Mouse (Mus musculus) heart, postnatal 0 days (tissue): ENCODE measurements around the gene Degs1. TPM values are rescaled to one million over a fixed set of nuclear protein-coding genes. Genes with fewer than 3 reads are reported as not detected.
A peak's percentile ranks its signal among the peaks of the same experiment; 100 is the strongest.

ENCODE experiments used
- ATAC-seq: fragments of 200-750 bp; cut with Nextera tagmentation; 2 replicates; pipeline ENCODE4 v1.8.0; 2017; ENCODE audit warnings: low read depth, moderate number of reproducible peaks, moderate library complexity; ENCODE audit not compliant: insufficient read depth
- DNase-seq: peaks from one replicate; pipeline ENCODE4 v3.0.0-alpha.2; 2016; ENCODE audit warnings: low spot score
- H3K27ac ChIP-seq: fragments of 300-500 bp; sonication (generic); 2 replicates; pipeline ENCODE4 v1.5.1; 2014; ENCODE audit warnings: low read depth, mild to moderate bottlenecking
- H3K27me3 ChIP-seq: fragments of 300-500 bp; sonication (generic); 2 replicates; pipeline ENCODE4 v1.6.1; 2014; ENCODE audit warnings: low read length, mixed read lengths; ENCODE audit not compliant: control insufficient read depth, insufficient read depth
- H3K36me3 ChIP-seq: fragments of 300-500 bp; sonication (generic); replicated peaks from 2 replicates; pipeline ENCODE4 v1.6.1; 2014; ENCODE audit warnings: low read length, mixed read lengths; ENCODE audit not compliant: control insufficient read depth, insufficient read depth
- H3K4me1 ChIP-seq: fragments of 300-500 bp; sonication (generic); 2 replicates; pipeline ENCODE4 v1.6.1; 2014; ENCODE audit warnings: antibody characterized with exemption; ENCODE audit not compliant: control insufficient read depth, insufficient read depth
- H3K4me2 ChIP-seq: fragments of 300-500 bp; sonication (generic); 2 replicates; pipeline ENCODE4 v1.6.1; 2014; ENCODE audit warnings: low read depth, mild to moderate bottlenecking, low read length, moderate library complexity
- H3K4me3 ChIP-seq: fragments of 300-500 bp; sonication (generic); 2 replicates; pipeline ENCODE4 v1.5.1; 2014; ENCODE audit warnings: low read depth, low read length
- H3K9ac ChIP-seq: fragments of 300-500 bp; sonication (generic); replicated peaks from 2 replicates; pipeline ENCODE4 v1.6.1; 2014; ENCODE audit warnings: low read depth, low read length, mixed read lengths
- H3K9me3 ChIP-seq: fragments of 300-500 bp; sonication (generic); replicated peaks from 2 replicates; pipeline ENCODE4 v1.6.1; 2016; ENCODE audit warnings: low read length; ENCODE audit not compliant: control insufficient read depth
- CTCF ChIP-seq: IDR thresholded peaks from 2 replicates; pipeline ENCODE4 v1.5.1; 2016; ENCODE audit warnings: antibody characterized with exemption, control low read depth, low read depth
- EP300 ChIP-seq: IDR thresholded peaks from 2 replicates; pipeline ENCODE4 v1.6.1; 2016; ENCODE audit warnings: antibody characterized with exemption, low read depth
- whole genome bisulfite sequencing: fragments of 180-500 bp; shearing (Covaris S2); extraction: QIAGEN DNeasy Blood & Tissue Kit; methylation state at CpG from one replicate; pipeline ENCODE4 v1.1.7; 2014; 5-methylcytosine and 5-hydroxymethylcytosine counted together
- polyA plus RNA-seq: library from polyadenylated mRNA; unstranded; fragments of >200 nt; fragmentation: Nextera tagmentation; extraction: Ambion mirVana; gene quantifications from 2 replicates; pipeline ENCODE4 v1.2.1, GENCODE M21; 2015
- total RNA-seq: library from RNA; depleted of rRNA; stranded (reverse); fragments of >200 nt; gene quantifications from 2 replicates; pipeline ENCODE4 v1.2.3, GENCODE M21; 2014; ENCODE audit warnings: low replicate concordance

The Degs1 gene
- total and polyA plus RNA-seq, 2 experiments from 2014 or later: 190 to 218 TPM

GRCm38 (mm10) chr1:182238056-182238703 lies 44.4 kb downstream of the Degs1 start:
- WGBS: 24% methylated on average over 7 of the region's 7 CpGs
- no peak for DNase-seq
- ATAC-seq: no peak; the same call in 1 of the 2 replicates
- H3K4me2 ChIP-seq: no peak overlapping the region
- no peaks in the 10 kb centered on the region for H3K27me3 ChIP-seq
- H3K36me3 ChIP-seq: no peaks in the 10 kb centered on the region
- H3K4me1 ChIP-seq: no peaks in the 10 kb centered on the region
- no peak overlapping the region for H3K27ac ChIP-seq
- H3K4me3 ChIP-seq: no peak overlapping the region
- H3K9me3 ChIP-seq: no peaks in the 10 kb centered on the region; the same call in 1 of the 2 replicates
- TF ChIP-seq CTCF (no peak), EP300 (no peak)
- H3K9ac ChIP-seq: no peak overlapping the region

- Histone ChIP-seq H3K27ac (no peak overlapping the region), H3K27me3 (no peaks in the 10 kb centered on the region), H3K4me2 (no peak overlapping the region), H3K4me1 (no peaks in the 10 kb centered on the region), H3K9ac (no peak overlapping the region), H3K4me3 (no peak overlapping the region), H3K9me3 (no peaks in the 10 kb centered on the region; the same call in 1 of the 2 replicates), H3K36me3 (no peaks in the 10 kb centered on the region)
- ATAC-seq (no peak), DNase-seq (no peak)
- TF ChIP-seq EP300 (no peak), CTCF (no peak)
- WGBS: 72% methylated on average over 1 of the region's 1 CpGs
These were observed 45.2 kb downstream of the Degs1 start for GRCm38 (mm10) chr1:182237386-182237785.

- WGBS: 80% methylated on average over 4 of the region's 4 CpGs
- H3K36me3 ChIP-seq: no peaks in the 10 kb centered on the region
- no peak for ATAC-seq
These were observed 47.4 kb downstream of the Degs1 start for GRCm38 (mm10) chr1:182235174-182235573.

GRCm38 (mm10) chr1:182229381-182229780 lies 53.2 kb downstream of the Degs1 start:
- Histone ChIP-seq H3K9me3 (peaks cover 4% of the 10 kb centered on the region; the same call in 1 of the 2 replicates), H3K4me1 (no peaks in the 10 kb centered on the region), H3K27ac (no peak overlapping the region), H3K4me3 (no peak overlapping the region), H3K36me3 (no peaks in the 10 kb centered on the region), H3K9ac (no peak overlapping the region), H3K27me3 (no peaks in the 10 kb centered on the region), H3K4me2 (no peak overlapping the region)
- TF ChIP-seq EP300: no peak
- TF ChIP-seq CTCF: no peak
- DNase-seq (no peak), ATAC-seq (no peak)
- 83% methylated on average over 4 of the region's 4 CpGs for WGBS

More at GRCm38 (mm10) chr1:182235174-182235573, 47.4 kb downstream of the Degs1 start:
- no peaks in the 10 kb centered on the region for H3K4me1 ChIP-seq
- H3K9me3 ChIP-seq: peaks cover under 1% of the 10 kb centered on the region
- H3K4me2 ChIP-seq: no peak overlapping the region
- no peaks in the 10 kb centered on the region for H3K27me3 ChIP-seq
- H3K4me3 ChIP-seq: no peak overlapping the region
- TF ChIP-seq CTCF (no peak), EP300 (no peak)
- no peak overlapping the region for H3K9ac ChIP-seq
- DNase-seq: no peak
- H3K27ac ChIP-seq: no peak overlapping the region

- no peaks in the 10 kb centered on the region for H3K36me3 ChIP-seq
- no peak overlapping the region for H3K4me3 ChIP-seq
- H3K4me1 ChIP-seq: no peaks in the 10 kb centered on the region
- no peak overlapping the region for H3K9ac ChIP-seq
- TF ChIP-seq EP300: no peak
- TF ChIP-seq CTCF: no peak
- H3K27me3 ChIP-seq: no peaks in the 10 kb centered on the region
- peak; percentile 19 for DNase-seq
- WGBS: 41% methylated on average over 12 of the region's 12 CpGs
- no peak overlapping the region for H3K4me2 ChIP-seq
- peak overlapping the region; percentile 11; the same call in 1 of the 2 replicates for H3K27ac ChIP-seq
- H3K9me3 ChIP-seq: peaks cover 4% of the 10 kb centered on the region; the same call in 1 of the 2 replicates
- peak; percentile 53; the same call in 1 of the 2 replicates for ATAC-seq
These were observed 55.3 kb downstream of the Degs1 start for GRCm38 (mm10) chr1:182227141-182227963.
